Mouse (Mus musculus) gastrocnemius, postnatal 25 days (tissue): ENCODE results near the gene H2-Ab1. TPM values are rescaled to one million over a fixed set of nuclear protein-coding genes. Genes with fewer than 3 reads are reported as not detected.
A peak's percentile ranks its signal among the peaks of the same experiment; 100 is the strongest.

Experiments used
- DNase-seq: peaks from one replicate; pipeline ENCODE4 v3.0.0; 2022
- total RNA-seq, 2 experiments: library from RNA; stranded (reverse); gene quantifications; 1 replicate in 1 of 2; 2 replicates in 1 of 2; pipeline ENCODE4 v1.2.3; 2021

H2-Ab1 gene
- total RNA-seq, 2 experiments from 2014 or later: 2.7 to 3.3 TPM

DNA sequence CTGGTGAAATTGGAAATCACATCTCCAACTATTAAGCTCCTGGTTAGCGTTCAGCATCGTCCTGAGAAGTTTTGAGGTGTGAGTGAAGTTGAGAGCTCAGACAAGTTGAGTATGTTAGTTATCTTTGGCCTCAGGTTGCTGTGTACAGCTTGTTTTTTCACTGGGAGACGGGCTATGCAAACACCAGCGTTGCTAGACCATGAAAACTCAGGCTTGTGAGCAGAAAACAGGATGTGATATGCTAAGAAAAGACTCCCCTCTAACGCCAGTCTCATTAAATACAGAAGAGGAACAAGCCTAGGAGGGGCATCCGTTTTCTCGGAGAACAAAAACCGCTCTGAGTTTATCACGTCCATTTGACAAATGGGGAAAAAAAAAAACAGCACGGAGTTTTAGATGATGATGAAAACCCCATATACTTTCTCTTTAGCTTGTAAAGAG is 17.9 kb upstream of the H2-Ab1 start:
- DNase-seq: no peak

DNA sequence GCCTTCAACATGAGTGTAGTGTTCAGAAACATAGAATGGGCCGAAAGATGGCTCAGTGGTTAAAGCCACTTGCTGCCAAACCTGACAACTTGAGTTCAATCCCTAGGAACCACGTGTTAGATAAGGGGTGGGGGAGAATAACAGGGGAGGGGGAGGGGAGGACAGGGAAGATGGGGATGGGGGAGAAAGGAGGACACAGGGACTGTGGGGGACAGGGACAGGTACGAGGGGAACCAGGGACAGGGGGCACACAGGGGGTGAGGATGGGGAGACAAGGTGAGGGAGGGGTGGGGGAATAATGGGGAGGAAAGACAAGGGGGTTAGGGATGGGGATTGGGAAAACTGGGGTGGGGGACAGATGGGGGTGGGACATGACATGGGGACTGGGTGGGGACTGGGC is 17.1 kb upstream of the H2-Ab1 start:
- DNase-seq: no peak

DNA sequence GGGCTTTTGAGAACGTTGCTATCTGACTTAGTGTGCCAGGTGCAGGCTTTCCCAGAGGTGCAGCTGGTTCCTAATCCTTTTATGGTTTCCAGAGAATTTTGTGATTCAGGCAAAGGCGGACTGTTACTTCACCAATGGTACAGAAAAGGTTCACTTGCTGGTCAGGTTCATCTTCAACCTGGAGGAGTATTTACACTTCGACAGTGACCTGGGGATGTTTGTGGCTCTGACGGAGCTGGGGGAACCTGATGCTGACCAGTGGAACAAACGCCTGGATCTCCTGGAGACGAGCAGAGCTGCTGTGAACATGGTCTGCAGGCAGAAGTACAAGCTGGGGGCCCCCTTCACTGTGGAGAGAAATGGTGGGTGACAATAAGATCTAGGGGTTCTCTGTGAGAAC is 16.6 kb upstream of the H2-Ab1 start:
- DNase-seq: no peak

DNA sequence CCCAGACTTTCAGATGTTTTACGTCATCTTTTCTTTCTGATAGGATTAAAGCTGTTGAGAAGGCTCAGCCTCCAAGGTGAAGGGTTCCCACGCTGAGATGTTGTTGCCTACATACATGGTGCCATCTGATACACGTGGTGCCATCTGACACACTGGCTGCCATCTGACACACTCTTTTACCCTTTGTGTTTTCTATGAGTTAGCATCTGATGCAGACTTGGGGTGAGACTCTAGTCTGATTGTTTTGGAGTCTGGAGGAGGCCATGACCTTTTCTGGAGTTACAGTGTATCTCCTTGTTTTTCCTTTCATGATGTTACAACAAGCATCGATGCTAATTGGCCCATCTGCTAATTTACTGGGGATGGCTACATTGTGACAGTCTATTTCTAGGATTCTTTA is 12.8 kb upstream of the H2-Ab1 start:
- no peak for DNase-seq

GRCm38 (mm10) chr17:34247047-34247446 is 10.4 kb upstream of the H2-Ab1 start:
- DNase-seq: no peak

DNA sequence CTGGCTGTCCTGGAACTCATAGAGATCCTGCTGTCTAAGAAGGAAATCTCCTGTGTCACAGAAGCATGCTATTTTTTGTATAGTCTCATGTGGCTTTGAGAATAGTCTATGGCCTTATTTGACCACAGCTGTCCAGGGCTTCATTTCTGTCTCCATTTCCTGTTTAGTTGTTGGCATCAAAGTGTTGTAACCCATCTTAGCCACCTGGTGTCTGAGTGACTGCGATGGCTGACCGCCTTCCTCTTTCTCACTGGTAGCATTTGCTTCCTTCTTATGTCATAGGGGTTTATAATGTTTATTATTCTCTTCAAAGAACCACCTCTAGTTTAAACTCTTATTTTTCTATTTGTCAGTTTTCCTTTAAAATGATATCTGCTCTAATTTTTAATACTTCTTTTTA is 8.7 kb upstream of the H2-Ab1 start:
- DNase-seq: no peak

DNA sequence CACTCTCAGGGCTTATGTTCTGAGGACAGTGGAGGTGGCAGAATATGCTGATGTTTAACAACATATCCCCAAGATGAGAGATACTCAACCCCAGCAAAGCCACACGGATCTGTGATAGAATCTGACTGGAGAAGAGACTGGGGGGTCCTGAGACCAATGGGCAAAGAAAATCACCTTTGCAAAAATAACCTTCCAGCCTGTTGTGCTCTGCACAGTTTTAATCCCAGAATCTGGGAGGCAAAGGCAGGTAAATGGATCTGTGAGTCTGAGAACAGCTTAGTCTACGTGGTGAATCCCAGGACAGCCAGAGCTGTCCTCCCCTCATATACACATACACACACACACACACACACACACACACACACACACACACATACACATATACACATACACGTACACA is 8.1 kb upstream of the H2-Ab1 start:
- no peak for DNase-seq

- no peak for DNase-seq
Measured at GRCm38 (mm10) chr17:34249878-34250277, 7.6 kb upstream of the H2-Ab1 start.

- no peak for DNase-seq
Measured at GRCm38 (mm10) chr17:34251666-34252065, 5.8 kb upstream of the H2-Ab1 start.

DNA sequence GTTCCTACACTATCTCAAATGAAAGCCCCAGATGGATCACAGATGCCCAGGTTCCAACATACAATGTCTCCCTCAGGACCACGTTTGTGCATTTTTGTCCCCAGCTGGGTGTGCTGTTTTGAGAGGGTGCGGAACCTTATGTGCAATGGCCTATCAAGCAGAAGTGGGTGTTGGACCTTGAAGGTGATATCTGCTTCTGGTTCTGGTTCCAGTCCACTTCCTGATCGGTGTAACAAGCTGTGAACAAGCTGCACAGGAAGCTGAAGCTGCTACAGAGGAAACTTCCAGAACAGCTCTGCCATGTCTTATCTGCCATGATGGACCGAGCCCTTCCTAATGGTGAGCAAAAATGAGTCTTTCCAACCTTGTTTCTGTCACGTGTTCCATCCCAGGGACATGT is 988 bp upstream of the H2-Ab1 start:
- DNase-seq: no peak

DNA sequence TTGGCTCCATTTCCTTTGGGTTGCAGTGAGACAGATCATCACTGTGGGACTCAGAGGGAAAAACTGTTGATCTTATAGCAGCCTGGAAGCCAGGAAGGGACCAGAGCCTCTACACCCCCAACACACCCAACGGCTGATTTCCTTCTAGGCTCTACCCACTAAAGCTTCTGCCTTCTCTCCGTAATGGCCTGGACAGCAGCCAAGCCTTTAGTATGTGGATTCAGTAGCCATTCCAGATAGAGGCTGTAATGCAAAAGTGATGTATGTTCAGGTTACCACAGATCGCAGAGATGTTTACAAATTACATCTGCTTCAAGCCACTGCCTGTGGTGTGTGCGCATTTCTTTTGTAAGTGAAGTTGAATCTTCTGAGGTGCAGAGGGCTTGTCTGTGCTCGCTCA is 3.1 kb downstream of the H2-Ab1 start:
- no peak for DNase-seq

GRCm38 (mm10) chr17:34261502-34261901 is 4.0 kb downstream of the H2-Ab1 start:
- no peak for DNase-seq

DNA sequence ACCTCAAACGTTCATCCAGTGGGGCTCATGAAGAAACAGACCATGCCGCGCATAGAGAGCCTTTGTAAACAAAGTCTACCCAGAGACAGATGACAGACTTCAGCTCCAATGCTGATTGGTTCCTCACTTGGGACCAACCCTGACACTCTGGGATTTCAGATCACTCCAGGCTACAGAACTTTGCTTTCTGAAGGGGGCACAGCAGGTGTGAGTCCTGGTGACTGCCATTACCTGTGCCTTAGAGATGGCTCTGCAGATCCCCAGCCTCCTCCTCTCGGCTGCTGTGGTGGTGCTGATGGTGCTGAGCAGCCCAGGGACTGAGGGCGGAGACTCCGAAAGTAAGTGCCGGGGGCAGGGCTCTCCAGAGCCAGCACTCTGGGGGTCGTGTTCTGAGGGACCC is 5.6 kb downstream of the H2-Ab1 start:
- peak; percentile 30 for DNase-seq

- no peak for DNase-seq
Measured at GRCm38 (mm10) chr17:34263811-34264371, 6.4 kb downstream of the H2-Ab1 start.

GRCm38 (mm10) chr17:34264452-34265351 is 7.2 kb downstream of the H2-Ab1 start:
- no peak for DNase-seq

- no peak for DNase-seq
Measured at GRCm38 (mm10) chr17:34268262-34268661, 10.8 kb downstream of the H2-Ab1 start.

- no peak for DNase-seq
Measured at GRCm38 (mm10) chr17:34268748-34269147, 11.3 kb downstream of the H2-Ab1 start.

- DNase-seq: no peak
Measured at GRCm38 (mm10) chr17:34269817-34270216, 12.3 kb downstream of the H2-Ab1 start.

DNA sequence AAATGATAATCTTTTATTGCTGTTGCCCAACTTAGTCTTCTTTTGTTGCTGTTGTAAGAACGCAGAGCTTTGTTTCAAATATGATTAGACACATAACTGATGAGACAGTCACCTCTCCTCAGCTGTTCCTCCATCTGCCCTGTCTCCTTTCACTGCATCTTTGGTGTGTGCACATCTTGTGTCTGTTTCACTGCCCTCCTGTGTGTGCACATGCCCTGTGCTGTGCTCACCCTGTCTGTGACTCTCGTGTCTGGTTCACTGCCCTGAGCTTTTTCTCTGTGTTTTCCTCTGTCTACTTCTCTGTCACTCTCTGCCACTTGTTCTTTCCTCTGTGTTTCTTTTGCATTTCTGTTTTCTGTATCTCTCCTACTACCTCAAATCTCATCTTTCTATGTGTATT is 12.7 kb downstream of the H2-Ab1 start:
- DNase-seq: no peak

DNA sequence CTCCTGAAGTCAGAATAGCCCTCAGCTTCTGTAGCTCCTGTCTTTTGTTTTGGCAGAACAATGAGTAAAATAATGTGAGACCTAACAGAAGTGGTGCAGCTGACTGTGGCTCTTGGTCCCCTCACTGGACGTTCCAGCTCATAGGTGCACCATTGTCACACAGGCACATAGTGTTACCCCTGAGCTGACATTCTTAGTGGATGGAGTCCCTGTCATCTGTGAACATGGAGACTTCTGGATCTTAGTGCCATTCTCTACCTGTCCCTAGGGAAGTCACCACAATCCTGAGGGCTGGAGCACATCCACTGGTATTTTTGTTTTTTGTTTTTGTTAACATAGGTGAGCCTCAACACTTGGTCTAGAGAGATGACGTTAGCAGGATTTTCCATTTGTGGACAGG is 13.5 kb downstream of the H2-Ab1 start:
- no peak for DNase-seq

DNA sequence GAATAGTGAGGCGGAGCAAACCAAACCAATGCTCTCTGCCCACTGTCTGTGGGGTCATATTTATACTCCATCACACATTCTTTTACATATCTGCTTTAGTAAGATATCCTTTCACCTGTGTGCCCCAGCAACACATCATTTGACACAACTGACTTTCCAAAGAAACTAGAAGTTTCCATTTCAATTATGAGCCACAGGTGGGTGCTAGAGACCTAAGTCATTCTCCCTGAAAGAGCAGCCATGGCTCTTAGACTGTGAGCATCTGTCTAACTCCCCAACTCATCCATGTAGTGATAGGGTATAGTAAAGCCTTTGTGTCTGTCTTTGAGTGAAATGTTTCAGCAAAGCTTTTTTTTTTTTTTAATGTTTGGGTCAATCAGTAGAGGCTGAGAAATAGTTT is 14.6 kb downstream of the H2-Ab1 start:
- no peak for DNase-seq

GRCm38 (mm10) chr17:34280499-34281038 is 23.1 kb downstream of the H2-Ab1 start:
- no peak for DNase-seq

- DNase-seq: no peak
Measured at GRCm38 (mm10) chr17:34281836-34282235, 24.3 kb downstream of the H2-Ab1 start.

DNA sequence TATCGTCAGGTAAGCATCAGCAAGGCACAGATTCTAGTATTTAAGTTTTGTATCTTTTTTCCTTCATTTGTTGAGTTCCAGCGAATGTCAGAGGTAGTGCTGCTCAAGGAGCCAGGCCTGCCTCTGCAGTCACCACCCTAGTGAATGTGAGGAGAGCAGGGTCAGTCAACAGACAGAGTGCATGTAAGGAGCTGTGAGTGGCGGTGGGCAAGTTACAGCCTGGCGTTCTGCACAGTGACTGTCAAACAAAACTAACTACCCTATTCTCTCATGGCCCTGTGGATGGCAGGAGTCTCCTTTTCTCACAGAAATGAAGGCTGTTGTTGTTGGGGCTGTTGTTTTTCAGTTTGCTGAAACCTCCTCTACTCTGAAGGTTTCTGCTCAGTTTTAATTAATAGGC is 27.9 kb downstream of the H2-Ab1 start:
- DNase-seq: no peak
